In genomic region chr2:163016916-163017743, GRCm38 (mm10) we compare ENCODE assay signal across 8 mouse cellular contexts. TPM values are rescaled to one million over a fixed set of nuclear protein-coding genes. Genes with fewer than 3 reads are reported as not detected.
DNase-seq lines count a peak whose midpoint lies in the region; ATAC-seq and TF ChIP-seq lines count a peak whose summit lies in the region.

Gene Ift52, plus strand, starts transcription at chr2:163017354.

- no peaks in the 10 kb centered on the region for H3K4me1 ChIP-seq in ES-E14 (ENCODE audit: control insufficient read depth in 2 of 2, insufficient read depth in 2 of 2, low read length in 2 of 2, poor library complexity in 1 of 2)
- H3K4me1 ChIP-seq in forebrain, embryonic 15.5 days: peaks cover 15% of the 10 kb centered on the region
- peaks cover 6% of the 10 kb centered on the region; the same call in 1 of the 2 replicates for H3K4me1 ChIP-seq in lung, adult 2 months (ENCODE audit: control insufficient read depth, insufficient read depth, low read length)

- peak within 1 kb of the TSS; percentile 96 for H3K9ac ChIP-seq in ES-E14 (ENCODE audit: insufficient read depth, low read depth, low read length, poor library complexity, severe bottlenecking)
- peak within 1 kb of the TSS; percentile 83 for H3K9ac ChIP-seq in forebrain, embryonic 15.5 days (replicated peaks)

- peak; percentile 70; the same call in 1 of the 2 replicates for TF ChIP-seq POLR2A in lung, adult 2 months (IDR thresholded peaks at IDR 0.05; ENCODE audit: borderline replicate concordance, extremely low read depth, low read depth, low read length)

- 0 out of 2 replicates have a peak within 1 kb of the TSS, but pooled peaks have one; percentile 46 for H3K27ac ChIP-seq in ES-E14 (ENCODE audit: insufficient read depth, low read depth, low read length, poor library complexity, severe bottlenecking)
- H3K27ac ChIP-seq in forebrain, embryonic 15.5 days (replicated peaks): peak within 1 kb of the TSS; percentile 85

- peak; percentile 80 for DNase-seq in ES-E14 (ENCODE audit: low read depth, low spot score)
- DNase-seq in cerebellum, adult 11-12 months: peak; percentile 90
- DNase-seq in heart, postnatal 25 days (ENCODE audit: low spot score): peak; percentile 74
- DNase-seq in layer of hippocampus, adult 18-20 months (ENCODE audit: low spot score in 2 of 2): peak; percentile 88 to 95
- peak; percentile 94 for DNase-seq in lung, adult 2 months
- DNase-seq in thymus, adult 18-20 months: peak; percentile 74 to 84

- peak within 1 kb of the TSS; percentile 88 to 93 for H3K4me3 ChIP-seq in ES-E14 (ENCODE audit: insufficient read depth in 1 of 2, low read depth in 1 of 2, low read length in 2 of 2, poor library complexity in 1 of 2, severe bottlenecking in 1 of 2)
- peak within 1 kb of the TSS; percentile 99 for H3K4me3 ChIP-seq in forebrain, embryonic 15.5 days
- peak within 1 kb of the TSS; percentile 84 for H3K4me3 ChIP-seq in lung, adult 2 months (replicated peaks; ENCODE audit: extremely low read depth, low read depth, low read length)

- TF ChIP-seq CTCF in lung, adult 2 months (IDR thresholded peaks at IDR 0.05; ENCODE audit: insufficient read depth, low read length): no peak

- under 1% methylated on average over 57 of the region's 57 CpGs for WGBS in forebrain, embryonic 15.5 days
- under 1% methylated on average over 57 of the region's 57 CpGs for WGBS in lung, adult 2 months

- H3K4me2 ChIP-seq in forebrain, embryonic 15.5 days (replicated peaks): peak within 1 kb of the TSS; percentile 50

- intact Hi-C loops in heart, postnatal 25 days (cut with DNase I): loop anchor here (5.0 kb wide), 1 partner anchor 85 kb away; the partner anchor contains the start of gene Srsf6

- ATAC-seq in forebrain, embryonic 15.5 days (replicated peaks): peak; percentile 97
- ATAC-seq in neutrophil, adult 5-6 weeks (ENCODE audit: extremely low read depth, insufficient number of reproducible peaks, low FRiP score, poor library complexity, severe bottlenecking): peak; percentile 91

- no peaks in the 10 kb centered on the region for H3K27me3 ChIP-seq in forebrain, embryonic 15.5 days

- H3K9me3 ChIP-seq in ES-E14 (ENCODE audit: control insufficient read depth, insufficient read depth, low read depth, low read length): no peaks in the 10 kb centered on the region
- no peaks in the 10 kb centered on the region for H3K9me3 ChIP-seq in forebrain, embryonic 15.5 days

- H3K36me3 ChIP-seq in ES-E14 (ENCODE audit: control insufficient read depth, insufficient read depth, low read length, poor library complexity, severe bottlenecking): no peaks in the 10 kb centered on the region
- no peaks in the 10 kb centered on the region for H3K36me3 ChIP-seq in forebrain, embryonic 15.5 days

- in situ Hi-C loops in ES-E14 (cut with MboI; ENCODE audit: low sequenced_read_pairs in 2 of 2, unreplicated experiment in 2 of 2): no loop called here

TF ChIP-seq in ES-E14, 5 proteins besides CTCF, POLR2A, EP300 and RAD21:
- TF ChIP-seq MAFK (IDR thresholded peaks at IDR 0.05; ENCODE audit: insufficient read depth, low read depth, low read length): no peak
- no peak for TF ChIP-seq ZNF384 (IDR thresholded peaks at IDR 0.05; ENCODE audit: low read depth, low read length)
- no peak for TF ChIP-seq CHD2 (IDR thresholded peaks at IDR 0.05; ENCODE audit: low read depth, low read length)
- peak; percentile 71; the same call in 1 of the 2 replicates for TF ChIP-seq HCFC1 (IDR thresholded peaks at IDR 0.05; ENCODE audit: borderline replicate concordance, insufficient read depth, low read length)
- no peak for TF ChIP-seq ZC3H11A (IDR thresholded peaks at IDR 0.05; ENCODE audit: borderline replicate concordance, low read depth, low read length)

RNA-seq across cellular contexts. Expression of gene Ift52, which starts in this region (rescaled TPM):
- total RNA-seq in ES-E14 (2012; rRNA removed): 15.5 and 17.2 TPM in 2 replicates
- polyA plus RNA-seq in forebrain, embryonic 15.5 days (2015; fragmentation: Nextera tagmentation; extraction: Ambion mirVana): 38.4 and 40.2 TPM in 2 replicates
- total RNA-seq in heart, postnatal 25 days (2021): 10 to 100 TPM; 16.7 to 17.7 TPM
- 10 to 100 TPM; 31.1 to 31.8 TPM for total RNA-seq in layer of hippocampus, adult 18-20 months (2021)
- 17.9 and 25.4 TPM in 2 replicates for polyA plus RNA-seq in lung, adult 2 months (2012; rRNA removed)
- 22.3 and 29.8 TPM in 2 replicates for total RNA-seq in neutrophil, adult 5-6 weeks (2017)

Comparison
In these comparisons a context has a peak if more than half of its experiments do, and no peak if none do; other contexts are left out.
1. Peak in every context shown above with its lines: DNase-seq, ATAC-seq, H3K4me3 ChIP-seq and H3K27ac ChIP-seq.